Mouse (Mus musculus): ENCODE data around the gene Nxpe3. TPM values are rescaled to one million over a fixed set of nuclear protein-coding genes. Genes with fewer than 3 reads are reported as not detected.

Gene Nxpe3
- polyA plus RNA-seq, 1 experiment = 0.90 TPM

DNA sequence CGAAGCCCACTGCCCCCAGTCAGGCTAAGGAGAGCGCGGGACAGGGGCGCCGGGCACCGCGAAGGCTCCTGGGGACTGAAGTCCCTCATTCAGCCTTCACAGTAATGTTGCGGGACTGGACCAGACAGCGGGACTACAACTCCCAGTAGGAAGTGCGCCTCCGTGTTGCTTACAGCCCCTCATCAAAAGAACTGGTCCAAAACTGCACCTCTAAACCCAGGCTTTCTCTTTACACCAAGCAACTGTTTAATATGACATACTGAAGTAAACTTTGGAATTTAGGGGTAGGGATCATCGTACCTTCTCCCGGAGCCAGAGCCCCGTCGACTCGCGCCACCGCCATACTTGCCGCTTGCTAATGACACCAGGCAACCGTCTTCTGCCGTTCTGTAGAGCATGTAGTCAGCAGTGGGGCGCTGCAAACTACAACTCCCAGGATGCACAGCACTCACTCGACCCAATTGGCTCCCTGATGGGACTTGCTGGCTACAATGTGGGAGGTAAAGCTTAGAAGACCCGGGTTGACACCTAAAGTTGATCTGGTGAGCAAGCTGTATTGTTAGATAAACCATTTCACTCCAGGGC, 39.5 kb upstream of the Nxpe3 start, which contains the start of gene Cep97:
TSS of gene Cep97 (minus strand) at position 403 of the 585 bp plus-strand sequence.
- no peaks in the 10 kb centered on the region for H3K27me3 ChIP-seq (ENCODE audit: control insufficient read depth, insufficient read depth, insufficient read length)

DNA sequence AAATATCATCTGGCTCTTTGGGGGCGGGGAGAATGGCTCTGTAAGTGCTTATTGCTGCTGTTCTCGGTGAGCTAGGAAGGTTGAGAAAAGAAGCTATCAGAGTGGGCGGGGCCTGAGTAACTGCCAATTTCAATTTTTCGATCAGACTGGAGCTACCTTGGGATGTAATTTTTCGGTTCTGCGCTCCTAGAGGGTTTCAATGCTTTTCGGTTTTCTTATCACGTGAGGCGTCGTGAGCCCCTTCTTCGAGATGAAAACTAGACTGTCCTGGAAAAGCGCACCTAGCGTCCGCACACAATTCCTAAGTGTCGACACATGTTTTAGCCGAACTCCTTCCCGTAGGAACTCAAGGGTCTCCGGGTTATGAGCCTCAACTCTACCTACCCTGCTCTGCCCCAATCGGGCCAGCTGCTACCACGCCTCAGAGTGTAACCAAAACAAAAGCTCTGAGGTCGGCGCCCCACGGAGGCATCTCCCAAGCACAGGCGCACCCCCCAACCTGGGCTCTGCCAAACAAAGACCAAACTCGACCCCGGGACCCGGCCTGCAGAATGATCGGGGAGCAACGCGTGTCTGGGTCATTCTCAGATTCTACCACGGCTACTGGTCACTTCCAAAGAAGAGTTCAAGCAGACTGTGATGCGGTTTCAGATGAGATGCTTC, 38.7 kb upstream of the Nxpe3 start:
- Histone ChIP-seq H3K27me3 (ENCODE audit: control insufficient read depth, insufficient read depth, insufficient read length) (no peaks in the 10 kb centered on the region), H3K36me3 (ENCODE audit: control insufficient read depth, insufficient read depth) (no peaks in the 10 kb centered on the region), H3ac (ENCODE audit: control insufficient read depth, insufficient read length) (no peak overlapping the region), H3K4me3 (peak overlapping the region; percentile 94), H3K4me2 (ENCODE audit: low read depth) (peak overlapping the region; percentile 89), H3K79me2 (ENCODE audit: control insufficient read depth, insufficient read depth) (no peaks in the 10 kb centered on the region)
- no peak for TF ChIP-seq POLR2AphosphoS2 (IDR thresholded peaks at IDR 0.05; ENCODE audit: insufficient read length, low read depth)
- peak; percentile 58 for TF ChIP-seq USF1 (IDR thresholded peaks at IDR 0.05; ENCODE audit: low read depth)

More for the DNA sequence above, 39.5 kb upstream of the Nxpe3 start, which contains the start of gene Cep97:
- H3K4me2 ChIP-seq (ENCODE audit: low read depth) = peak within 1 kb of the TSS; percentile 89
- H3ac ChIP-seq (ENCODE audit: control insufficient read depth, insufficient read length) = no peak within 1 kb of the TSS
- no peaks in the 10 kb centered on the region for H3K36me3 ChIP-seq (ENCODE audit: control insufficient read depth, insufficient read depth)
- peak within 1 kb of the TSS; percentile 94 for H3K4me3 ChIP-seq
- H3K79me2 ChIP-seq (ENCODE audit: control insufficient read depth, insufficient read depth) = no peaks in the 10 kb centered on the region
- TF ChIP-seq CEBPB (IDR thresholded peaks at IDR 0.05; ENCODE audit: insufficient read depth, poor library complexity, severe bottlenecking) (no peak), MYOG (IDR thresholded peaks at IDR 0.05; ENCODE audit: control insufficient read depth in 1 of 3, insufficient read depth in 1 of 3, insufficient read length in 2 of 3, low read depth in 2 of 3) (no peak), TCF12 (IDR thresholded peaks at IDR 0.05; ENCODE audit: insufficient read depth, poor library complexity, severe bottlenecking) (no peak), POLR2A (IDR thresholded peaks at IDR 0.05; ENCODE audit: insufficient read length, low read depth) (peak; percentile 80), MYOD1 (IDR thresholded peaks at IDR 0.05; ENCODE audit: control insufficient read depth in 1 of 3, insufficient read length in 2 of 3, low read depth in 2 of 3) (no peak), MAX (IDR thresholded peaks at IDR 0.05; ENCODE audit: low read depth) (no peak), REST (IDR thresholded peaks at IDR 0.05; ENCODE audit: insufficient read depth, insufficient read length) (no peak), TCF3 (IDR thresholded peaks at IDR 0.05; ENCODE audit: insufficient read length, low read depth) (no peak), E2F4 (IDR thresholded peaks at IDR 0.05; ENCODE audit: insufficient read depth) (no peak), USF1 (IDR thresholded peaks at IDR 0.05; ENCODE audit: low read depth) (no peak), SRF (IDR thresholded peaks at IDR 0.05; ENCODE audit: control insufficient read depth, insufficient read length, low read depth) (no peak), POLR2AphosphoS2 (IDR thresholded peaks at IDR 0.05; ENCODE audit: insufficient read length, low read depth) (peak; percentile 61)

GRCm38 (mm10) chr16:55924010-55924409, 28.9 kb upstream of the Nxpe3 start:
- TF ChIP-seq E2F4 (IDR thresholded peaks at IDR 0.05; ENCODE audit: insufficient read depth) (no peak), TCF3 (IDR thresholded peaks at IDR 0.05; ENCODE audit: insufficient read length, low read depth) (no peak), MAX (IDR thresholded peaks at IDR 0.05; ENCODE audit: low read depth) (no peak), MYOG (IDR thresholded peaks at IDR 0.05; ENCODE audit: control insufficient read depth in 1 of 3, insufficient read depth in 1 of 3, insufficient read length in 2 of 3, low read depth in 2 of 3) (no peak), TCF12 (IDR thresholded peaks at IDR 0.05; ENCODE audit: insufficient read depth, poor library complexity, severe bottlenecking) (no peak), REST (IDR thresholded peaks at IDR 0.05; ENCODE audit: insufficient read depth, insufficient read length) (no peak), MYOD1 (IDR thresholded peaks at IDR 0.05; ENCODE audit: control insufficient read depth in 1 of 3, insufficient read length in 2 of 3, low read depth in 2 of 3) (no peak), SRF (IDR thresholded peaks at IDR 0.05; ENCODE audit: control insufficient read depth, insufficient read length, low read depth) (no peak), POLR2AphosphoS2 (IDR thresholded peaks at IDR 0.05; ENCODE audit: insufficient read length, low read depth) (no peak), POLR2A (IDR thresholded peaks at IDR 0.05; ENCODE audit: insufficient read length, low read depth) (no peak), CEBPB (IDR thresholded peaks at IDR 0.05; ENCODE audit: insufficient read depth, poor library complexity, severe bottlenecking) (no peak), USF1 (IDR thresholded peaks at IDR 0.05; ENCODE audit: low read depth) (no peak)
- H3K36me3 ChIP-seq (ENCODE audit: control insufficient read depth, insufficient read depth) = peaks cover 9% of the 10 kb centered on the region

DNA sequence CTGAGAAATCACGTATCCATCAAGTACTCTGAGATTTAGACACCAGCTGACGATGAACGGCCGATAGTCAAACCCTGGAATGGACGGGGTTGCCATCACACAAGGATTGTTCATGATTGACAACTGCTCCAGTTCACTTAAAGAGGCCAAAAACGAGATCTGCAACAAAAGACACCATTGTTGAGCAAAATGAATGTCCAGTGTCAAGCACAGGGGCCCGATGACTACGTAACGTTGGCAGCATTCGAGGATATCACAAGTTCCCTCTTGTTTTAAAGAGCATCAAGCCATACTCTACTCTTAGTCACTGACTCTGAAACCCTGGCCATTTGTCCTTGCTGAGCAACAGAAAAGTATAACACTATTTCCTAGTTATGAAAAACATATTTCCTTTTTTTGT, 27.0 kb upstream of the Nxpe3 start:
- no peaks in the 10 kb centered on the region for H3K79me2 ChIP-seq (ENCODE audit: control insufficient read depth, insufficient read depth)
- no peak for TF ChIP-seq REST (IDR thresholded peaks at IDR 0.05; ENCODE audit: insufficient read depth, insufficient read length)
- no peak for TF ChIP-seq POLR2A (IDR thresholded peaks at IDR 0.05; ENCODE audit: insufficient read length, low read depth)
- no peak for TF ChIP-seq TCF12 (IDR thresholded peaks at IDR 0.05; ENCODE audit: insufficient read depth, poor library complexity, severe bottlenecking)
- TF ChIP-seq USF1 (IDR thresholded peaks at IDR 0.05; ENCODE audit: low read depth) = no peak
- no peak for TF ChIP-seq MAX (IDR thresholded peaks at IDR 0.05; ENCODE audit: low read depth)
- TF ChIP-seq E2F4 (IDR thresholded peaks at IDR 0.05; ENCODE audit: insufficient read depth) = no peak
- no peak for TF ChIP-seq MYOG (IDR thresholded peaks at IDR 0.05; ENCODE audit: control insufficient read depth in 1 of 3, insufficient read depth in 1 of 3, insufficient read length in 2 of 3, low read depth in 2 of 3)
- TF ChIP-seq CEBPB (IDR thresholded peaks at IDR 0.05; ENCODE audit: insufficient read depth, poor library complexity, severe bottlenecking) = no peak
- TF ChIP-seq TCF3 (IDR thresholded peaks at IDR 0.05; ENCODE audit: insufficient read length, low read depth) = no peak
- TF ChIP-seq SRF (IDR thresholded peaks at IDR 0.05; ENCODE audit: control insufficient read depth, insufficient read length, low read depth) = no peak
- TF ChIP-seq POLR2AphosphoS2 (IDR thresholded peaks at IDR 0.05; ENCODE audit: insufficient read length, low read depth) = no peak
- no peak for TF ChIP-seq MYOD1 (IDR thresholded peaks at IDR 0.05; ENCODE audit: control insufficient read depth in 1 of 3, insufficient read length in 2 of 3, low read depth in 2 of 3)
- no peak overlapping the region for H3ac ChIP-seq (ENCODE audit: control insufficient read depth, insufficient read length)
- no peak overlapping the region for H3K4me3 ChIP-seq
- no peaks in the 10 kb centered on the region for H3K27me3 ChIP-seq (ENCODE audit: control insufficient read depth, insufficient read depth, insufficient read length)
- H3K4me2 ChIP-seq (ENCODE audit: low read depth) = no peak overlapping the region
- H3K36me3 ChIP-seq (ENCODE audit: control insufficient read depth, insufficient read depth) = peaks cover 16% of the 10 kb centered on the region

More at GRCm38 (mm10) chr16:55924010-55924409, 28.9 kb upstream of the Nxpe3 start:
- Histone ChIP-seq H3ac (ENCODE audit: control insufficient read depth, insufficient read length) (no peak overlapping the region), H3K27me3 (ENCODE audit: control insufficient read depth, insufficient read depth, insufficient read length) (no peaks in the 10 kb centered on the region), H3K79me2 (ENCODE audit: control insufficient read depth, insufficient read depth) (no peaks in the 10 kb centered on the region), H3K4me3 (no peak overlapping the region), H3K4me2 (ENCODE audit: low read depth) (no peak overlapping the region)
